In the genomic region with DNA sequence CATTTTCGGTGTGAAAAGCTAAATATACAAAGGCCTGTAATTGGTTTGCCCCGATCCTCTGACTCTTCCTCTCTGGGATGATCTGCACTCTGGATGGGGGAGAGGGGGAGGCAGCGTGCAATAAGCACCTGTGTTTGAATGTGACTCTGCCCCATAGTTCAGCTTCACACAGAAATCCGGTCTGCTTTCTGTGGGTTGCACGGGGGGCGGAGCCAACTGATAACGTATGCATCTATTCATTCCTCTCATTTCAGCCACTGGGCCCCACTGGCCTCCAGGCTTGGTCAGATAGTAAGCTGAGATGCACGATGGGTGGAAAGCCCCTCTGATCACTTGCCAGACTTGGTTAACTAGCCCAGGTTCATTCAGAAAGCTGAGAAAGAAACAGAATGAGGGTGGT, we compare ENCODE assay signal across 11 mouse cellular contexts.
DNase-seq lines count a peak whose midpoint lies in the region; ATAC-seq lines count a peak whose summit lies in the region.
"Had no signal": no experiment of that assay in that cellular context is flagged by ENCODE, and none has a peak within 500 bp of the region (broad histone marks: within the 10 kb centered on the region; RNA-seq: fewer than 3 reads in every experiment).

No protein-coding gene starts in this region.

- no peaks in the 10 kb centered on the region for H3K27me3 ChIP-seq in heart, embryonic 11.5 days (ENCODE audit: control insufficient read depth, insufficient read depth, low read length)
- H3K27me3 ChIP-seq in embryonic facial prominence, embryonic 11.5 days (ENCODE audit: control insufficient read depth, insufficient read depth, low read length), result no peaks in the 10 kb centered on the region

- H3K9ac ChIP-seq in heart, embryonic 11.5 days (ENCODE audit: low read depth, low read length), result no peak overlapping the region
- no peak overlapping the region for H3K9ac ChIP-seq in embryonic facial prominence, embryonic 11.5 days (replicated peaks; ENCODE audit: low read length)
- H3K9ac ChIP-seq: liver, embryonic 14.5 days had no signal

- intact Hi-C loops in heart, postnatal 14 days (cut with DNase I), result no loop called here

- ATAC-seq in heart, embryonic 11.5 days (replicated peaks; ENCODE audit: insufficient number of reproducible peaks, low FRiP score, low TSS enrichment), result no peak
- ATAC-seq in embryonic facial prominence, embryonic 11.5 days (replicated peaks; ENCODE audit: insufficient number of reproducible peaks, low FRiP score, low TSS enrichment, low read depth), result no peak

- no peaks in the 10 kb centered on the region for H3K9me3 ChIP-seq in heart, embryonic 11.5 days (replicated peaks; ENCODE audit: control insufficient read depth, low read length)
- H3K9me3 ChIP-seq in embryonic facial prominence, embryonic 11.5 days (replicated peaks; ENCODE audit: control insufficient read depth, low read length), result no peaks in the 10 kb centered on the region

- WGBS in heart, embryonic 11.5 days (ENCODE audit: insufficient replicate concordance), result 33% methylated on average over 8 of the region's 8 CpGs
- WGBS in embryonic facial prominence, embryonic 11.5 days, result 35% methylated on average over 8 of the region's 8 CpGs

- peaks cover 17% of the 10 kb centered on the region for H3K4me1 ChIP-seq in heart, embryonic 11.5 days (ENCODE audit: control insufficient read depth, insufficient read depth, low read length)
- peaks cover 6% of the 10 kb centered on the region; the same call in 1 of the 2 replicates for H3K4me1 ChIP-seq in embryonic facial prominence, embryonic 11.5 days (ENCODE audit: control insufficient read depth, insufficient read depth, low read length)

- no peak for DNase-seq in heart, postnatal 14 days
- DNase-seq in CD4-positive, CD25-positive, alpha-beta regulatory T cell, adult 2 months (ENCODE audit: low read depth, low spot score), result peak; percentile 71
- peak; percentile 54 for DNase-seq in embryonic facial prominence, embryonic 11.5 days (ENCODE audit: low spot score)
- DNase-seq in retina, embryonic 14.5 days (ENCODE audit: low spot score), result peak; percentile 43
- no peak for DNase-seq in adrenal gland, adult 2 months
- no peak for DNase-seq in spleen, adult 12 weeks (ENCODE audit: low spot score)
- no peak for DNase-seq in layer of hippocampus, postnatal 14 days (ENCODE audit: low spot score in 2 of 2)
- DNase-seq: cerebellum, adult 8-10 months; layer of hippocampus, adult 9-11 months had no signal

- H3K4me3 ChIP-seq in heart, embryonic 11.5 days (ENCODE audit: low read depth, low read length), result no peak overlapping the region
- H3K4me3 ChIP-seq in embryonic facial prominence, embryonic 11.5 days (ENCODE audit: low read depth, low read length), result no peak overlapping the region

- H3K27ac ChIP-seq in heart, embryonic 11.5 days (ENCODE audit: low read depth, low read length), result no peak overlapping the region
- H3K27ac ChIP-seq in embryonic facial prominence, embryonic 11.5 days (replicated peaks; ENCODE audit: low read depth, low read length), result no peak overlapping the region
- H3K27ac ChIP-seq: liver, embryonic 14.5 days had no signal

- H3K36me3 ChIP-seq in heart, embryonic 11.5 days (ENCODE audit: control insufficient read depth, insufficient read depth, low read length), result no peaks in the 10 kb centered on the region
- no peaks in the 10 kb centered on the region for H3K36me3 ChIP-seq in embryonic facial prominence, embryonic 11.5 days (replicated peaks; ENCODE audit: control insufficient read depth, insufficient read depth, low read depth, low read length)

- H3K4me2 ChIP-seq in heart, embryonic 11.5 days, result 0 out of 2 replicates have a peak overlapping the region, but pooled peaks have one; percentile 6
- H3K4me2 ChIP-seq in embryonic facial prominence, embryonic 11.5 days (ENCODE audit: low read depth, low read length), result no peak overlapping the region

Comparison
In these comparisons a context has a peak if more than half of its experiments do, and no peak if none do; other contexts are left out.
1. DNase-seq: peak in CD4-positive, CD25-positive, alpha-beta regulatory T cell, adult 2 months (single experiment), embryonic facial prominence, embryonic 11.5 days (single experiment) and retina, embryonic 14.5 days (single experiment); none in heart, postnatal 14 days (0 of 2), adrenal gland, adult 2 months (single experiment), spleen, adult 12 weeks (single experiment) and layer of hippocampus, postnatal 14 days (0 of 2).